Mouse (Mus musculus) kidney, postnatal 4 days (tissue): ENCODE measurements around the gene Slco6c1.

Experiments used
- DNase-seq, 2 experiments: peaks; one replicate each; pipeline ENCODE4 v3.0.0; 2021; ENCODE audit warnings: mixed read lengths in 2 of 2

The Slco6c1 gene

GRCm38 (mm10) chr1:97128201-97128600, at the start of gene Slco6c1:
Gene Slco6c1 (minus strand): TSS chr1:97128301.
- no peak for DNase-seq

DNA sequence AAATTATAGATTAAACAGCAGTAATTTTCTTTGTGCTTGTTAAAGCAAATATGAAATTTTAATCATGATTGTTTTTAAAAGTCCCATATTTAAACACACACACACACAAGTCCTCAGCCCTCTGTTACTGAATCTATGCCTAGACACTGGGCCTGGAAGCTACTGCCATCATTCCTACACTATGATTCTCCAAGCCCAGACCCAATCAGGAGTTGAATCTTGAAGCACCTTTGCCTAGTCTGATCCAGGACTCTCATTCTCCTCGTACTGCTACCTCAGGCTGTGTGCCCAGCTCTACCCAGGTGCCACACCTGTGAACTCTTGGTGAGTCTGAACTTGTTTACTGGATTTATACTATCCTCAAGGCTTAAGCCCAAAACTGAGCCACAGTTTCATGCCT, 89.1 kb downstream of the Slco6c1 start:
- no peak for DNase-seq

DNA sequence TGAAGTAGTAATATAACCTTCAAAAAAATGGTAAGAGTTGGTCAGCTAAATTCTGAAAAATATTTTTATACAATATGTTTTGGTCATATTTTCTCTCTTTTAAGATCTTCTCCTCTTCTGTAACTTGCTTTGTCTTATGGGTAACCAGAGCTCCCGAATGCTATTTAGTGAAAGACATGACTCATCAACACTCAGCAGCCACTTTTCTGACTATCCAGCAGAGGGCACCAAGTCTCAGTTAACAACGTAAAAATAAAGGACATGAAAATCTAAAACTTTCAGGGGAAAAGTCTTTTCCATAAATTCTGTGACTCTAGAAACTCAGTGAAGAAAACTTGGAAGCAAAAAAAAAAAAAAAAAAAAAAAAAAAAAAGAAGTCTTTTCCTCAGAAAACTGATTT, 89.6 kb downstream of the Slco6c1 start:
- peak; percentile 2 to 3 for DNase-seq

GRCm38 (mm10) chr1:97037955-97038354, 90.1 kb downstream of the Slco6c1 start:
- DNase-seq: no peak

DNA sequence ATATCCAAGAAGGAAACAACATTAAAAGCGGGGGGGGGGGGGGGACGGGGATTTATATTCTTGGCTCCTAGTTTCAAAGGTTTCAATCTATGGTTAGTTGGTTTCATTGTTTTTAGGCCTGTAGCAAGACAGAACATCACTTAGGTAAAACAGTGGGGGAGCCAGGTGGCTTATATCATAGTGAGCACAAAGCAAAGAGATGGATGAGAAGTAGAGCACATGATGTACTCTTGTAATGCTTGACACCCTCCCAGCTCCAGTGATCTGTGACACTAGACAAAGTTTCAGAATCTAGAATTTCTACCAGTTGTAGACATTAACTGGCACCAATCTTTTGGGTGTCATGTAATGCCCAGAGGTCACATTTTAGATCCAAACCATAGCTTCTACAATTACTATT, 106.7 kb downstream of the Slco6c1 start:
- no peak for DNase-seq

DNA sequence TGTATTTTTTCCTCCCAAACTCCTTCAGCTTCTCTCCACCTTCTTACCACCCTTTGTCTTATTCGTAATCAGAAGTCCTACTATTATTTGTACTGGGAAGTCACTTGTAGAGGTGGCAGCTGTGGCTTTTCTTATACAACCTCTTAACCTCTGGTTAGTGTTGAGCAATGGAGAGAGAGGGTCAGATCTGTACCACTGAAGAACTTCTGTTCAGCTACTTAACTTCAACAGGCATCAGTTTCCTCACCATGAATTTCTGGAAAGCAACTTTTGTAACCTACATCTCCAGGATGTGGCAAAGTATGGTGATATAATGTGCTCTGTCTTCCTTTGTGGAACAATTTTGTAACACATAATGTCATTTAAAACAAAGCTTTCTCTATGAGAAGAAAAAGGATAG, 108.7 kb downstream of the Slco6c1 start:
- DNase-seq: no peak

- peak; percentile 47 to 49 for DNase-seq
Observed at GRCm38 (mm10) chr1:97018978-97019377, 109.1 kb downstream of the Slco6c1 start.
